Mouse (Mus musculus): ENCODE results near the gene Klf5.

- TF ChIP-seq CTCF (IDR thresholded peaks at IDR 0.05; ENCODE audit: low read depth, low read length) (no peak), POLR2A (IDR thresholded peaks at IDR 0.05; ENCODE audit: borderline replicate concordance, low read depth, low read length) (no peak)
These were observed 27.3 kb downstream of the Klf5 start for GRCm38 (mm10) chr14:99325597-99326472.
